Mouse (Mus musculus) kidney, embryonic 15.5 days (tissue): ENCODE measurements around the gene Dytn. TPM values are rescaled to one million over a fixed set of nuclear protein-coding genes. Genes with fewer than 3 reads are reported as not detected.

Experiments
- ATAC-seq: fragments of 200-750 bp; cut with Nextera tagmentation; replicated peaks from 2 replicates; pipeline ENCODE4 v1.8.0; 2017; ENCODE audit warnings: moderate TSS enrichment; ENCODE audit not compliant: low FRiP score
- H3K27ac ChIP-seq: fragments of 300-500 bp; sonication (generic); 2 replicates; pipeline ENCODE4 v1.5.1; 2015; ENCODE audit warnings: mild to moderate bottlenecking, inconsistent platforms
- H3K27me3 ChIP-seq: fragments of 300-500 bp; sonication (generic); 2 replicates; pipeline ENCODE4 v1.6.1; 2015; ENCODE audit warnings: inconsistent platforms
- H3K36me3 ChIP-seq: fragments of 300-500 bp; sonication (generic); 2 replicates; pipeline ENCODE4 v1.6.1; 2015; ENCODE audit warnings: inconsistent platforms
- H3K4me1 ChIP-seq: fragments of 300-500 bp; sonication (generic); 2 replicates; pipeline ENCODE4 v1.6.1; 2015; ENCODE audit warnings: inconsistent platforms
- H3K4me2 ChIP-seq: fragments of 300-500 bp; sonication (generic); 2 replicates; pipeline ENCODE4 v1.6.1; 2015; ENCODE audit warnings: moderate library complexity, mild to moderate bottlenecking, inconsistent platforms
- H3K4me3 ChIP-seq: fragments of 300-500 bp; sonication (generic); replicated peaks from 2 replicates; pipeline ENCODE4 v1.5.1; 2015; ENCODE audit warnings: mild to moderate bottlenecking, inconsistent platforms
- H3K9ac ChIP-seq: fragments of 300-500 bp; sonication (generic); 2 replicates; pipeline ENCODE4 v1.6.1; 2015; ENCODE audit warnings: mild to moderate bottlenecking, inconsistent platforms
- H3K9me3 ChIP-seq: fragments of 300-500 bp; sonication (generic); replicated peaks from 2 replicates; pipeline ENCODE4 v1.6.1; 2016; ENCODE audit warnings: inconsistent platforms
- WGBS: fragments of 180-500 bp; shearing (Covaris S2); methylation state at CpG from one replicate; pipeline ENCODE4 v1.1.7; 2015; ENCODE audit warnings: mixed read lengths; 5-methylcytosine and 5-hydroxymethylcytosine counted together
- polyA plus RNA-seq: library from polyadenylated mRNA; unstranded; fragments of >200 nt; fragmentation: Nextera tagmentation; extraction: Ambion mirVana; gene quantifications from 2 replicates; pipeline ENCODE4 v1.2.1, GENCODE M21; 2015

Dytn gene
- polyA plus RNA-seq = not detected in 2 replicates

- Histone ChIP-seq H3K27me3 (no peaks in the 10 kb centered on the region), H3K4me1 (no peaks in the 10 kb centered on the region), H3K9me3 (no peaks in the 10 kb centered on the region), H3K36me3 (no peaks in the 10 kb centered on the region), H3K9ac (no peak within 1 kb of the TSS), H3K4me3 (no peak within 1 kb of the TSS), H3K4me2 (no peak within 1 kb of the TSS), H3K27ac (no peak within 1 kb of the TSS)
- 85% methylated on average over 4 of the region's 4 CpGs for WGBS
- ATAC-seq = no peak
Measured at GRCm38 (mm10) chr1:63686827-63687226, at the start of gene Dytn. Gene Dytn (minus strand): TSS chr1:63686927.

DNA sequence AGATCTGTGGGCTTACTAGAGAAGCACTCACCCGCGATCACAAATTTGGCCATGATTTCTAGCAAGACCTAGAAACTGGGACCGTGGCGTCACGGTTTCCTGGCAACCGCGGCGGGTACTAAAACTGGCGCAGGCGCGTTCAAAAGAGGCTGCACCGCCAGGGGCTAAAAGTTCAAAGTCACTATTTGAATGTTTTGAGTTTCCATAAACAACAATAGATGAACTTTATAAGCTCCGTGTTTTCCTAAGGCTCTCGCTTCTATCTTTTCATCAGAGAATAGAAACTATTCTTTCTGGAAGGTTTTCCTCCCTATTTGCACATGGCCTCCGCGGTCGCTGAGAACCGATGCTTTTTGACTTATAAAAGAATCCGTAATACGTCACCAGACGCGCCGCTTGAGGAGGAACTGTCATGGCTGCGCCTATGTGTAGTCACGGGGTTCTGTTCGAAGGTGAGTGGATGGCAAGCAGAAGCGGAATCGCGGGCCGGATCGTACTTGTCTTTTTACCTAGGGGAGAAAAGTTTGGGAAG is 43.6 kb upstream of the Dytn start, which contains the start of the genes Mdh1b and Fastkd2:
Gene Mdh1b, minus strand, starts transcription at position 79 of the 532 bp plus-strand sequence.
Gene Fastkd2, plus strand, starts transcription at position 375 of the 532 bp plus-strand sequence.
- peaks cover 21% of the 10 kb centered on the region for H3K4me1 ChIP-seq
- H3K9me3 ChIP-seq = no peaks in the 10 kb centered on the region
- no peaks in the 10 kb centered on the region for H3K27me3 ChIP-seq
- peak within 1 kb of the TSS; percentile 66 for H3K4me2 ChIP-seq
- peak within 1 kb of the TSS; percentile 70 for H3K4me3 ChIP-seq
- H3K27ac ChIP-seq = 0 out of 2 replicates have a peak within 1 kb of the TSS, but pooled peaks have one; percentile 24
- peak within 1 kb of the TSS; percentile 63 for H3K9ac ChIP-seq
- peak; percentile 94 for ATAC-seq
- H3K36me3 ChIP-seq = no peaks in the 10 kb centered on the region
- 1% methylated on average over 31 of the region's 31 CpGs for WGBS

DNA sequence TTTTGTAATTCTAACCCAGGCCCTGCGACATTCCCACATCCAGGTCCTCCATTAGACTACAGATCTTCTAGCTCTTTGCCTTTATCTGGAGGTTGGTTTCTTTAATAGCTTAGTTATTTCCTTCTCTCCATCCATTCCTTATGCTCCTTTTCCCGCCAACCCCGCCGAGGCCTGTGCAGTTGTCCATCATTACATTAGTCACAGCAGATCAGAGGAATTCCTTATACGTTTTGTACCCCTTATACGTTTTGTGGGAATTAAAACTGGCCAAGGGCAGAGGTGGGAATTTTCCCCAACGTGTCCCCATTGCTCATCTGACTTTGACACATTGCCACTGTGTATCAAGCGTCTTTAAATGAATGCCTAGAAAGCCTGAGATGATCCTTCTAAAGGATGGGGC is 43.1 kb upstream of the Dytn start:
- Histone ChIP-seq H3K36me3 (no peaks in the 10 kb centered on the region), H3K4me3 (peak overlapping the region; percentile 70), H3K27me3 (no peaks in the 10 kb centered on the region; the same call in 1 of the 2 replicates), H3K9me3 (no peaks in the 10 kb centered on the region), H3K4me2 (peak overlapping the region; percentile 66), H3K4me1 (peaks cover 21% of the 10 kb centered on the region), H3K27ac (no peak overlapping the region), H3K9ac (peak overlapping the region; percentile 63)
- 0 out of 2 replicates have a peak, but pooled peaks have one; percentile 24 for ATAC-seq
- 48% methylated on average over 8 of the region's 8 CpGs for WGBS

- Histone ChIP-seq H3K9me3 (no peaks in the 10 kb centered on the region), H3K27ac (no peak overlapping the region), H3K36me3 (no peaks in the 10 kb centered on the region), H3K9ac (no peak overlapping the region), H3K4me3 (no peak overlapping the region), H3K4me2 (no peak overlapping the region), H3K4me1 (no peaks in the 10 kb centered on the region), H3K27me3 (no peaks in the 10 kb centered on the region; the same call in 1 of the 2 replicates)
- 85% methylated on average over 7 of the region's 7 CpGs for WGBS
- no peak for ATAC-seq
Measured at GRCm38 (mm10) chr1:63720161-63720560, 33.4 kb upstream of the Dytn start.

DNA sequence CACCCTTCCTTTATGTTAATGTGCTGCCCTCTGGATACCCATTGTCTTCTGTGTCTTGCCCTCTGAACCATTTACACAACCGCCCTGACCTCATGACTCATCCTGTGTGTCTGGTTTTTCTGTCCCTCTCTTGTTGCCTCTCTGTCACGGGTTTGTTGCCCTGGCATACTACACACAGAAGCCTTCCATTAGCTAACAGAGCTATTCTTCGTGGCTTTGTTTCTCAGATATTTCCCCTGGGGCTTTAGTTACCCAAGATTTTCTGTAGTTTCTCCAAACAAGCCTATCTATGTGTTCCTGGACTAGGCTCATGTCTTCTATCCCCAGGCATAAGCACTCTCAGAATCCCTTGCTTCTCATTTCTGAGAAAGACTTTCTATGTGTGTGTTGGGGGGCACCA is 22.1 kb upstream of the Dytn start:
- Histone ChIP-seq H3K9ac (no peak overlapping the region), H3K4me2 (no peak overlapping the region), H3K36me3 (no peaks in the 10 kb centered on the region), H3K27me3 (no peaks in the 10 kb centered on the region), H3K4me1 (0 out of 2 replicates have a peak, but pooled peaks cover 2% of the 10 kb centered on the region), H3K9me3 (0 out of 2 replicates have a peak, but pooled peaks cover 3% of the 10 kb centered on the region), H3K27ac (no peak overlapping the region), H3K4me3 (no peak overlapping the region)
- no peak for ATAC-seq
- 76% methylated on average over 3 of the region's 3 CpGs for WGBS

DNA sequence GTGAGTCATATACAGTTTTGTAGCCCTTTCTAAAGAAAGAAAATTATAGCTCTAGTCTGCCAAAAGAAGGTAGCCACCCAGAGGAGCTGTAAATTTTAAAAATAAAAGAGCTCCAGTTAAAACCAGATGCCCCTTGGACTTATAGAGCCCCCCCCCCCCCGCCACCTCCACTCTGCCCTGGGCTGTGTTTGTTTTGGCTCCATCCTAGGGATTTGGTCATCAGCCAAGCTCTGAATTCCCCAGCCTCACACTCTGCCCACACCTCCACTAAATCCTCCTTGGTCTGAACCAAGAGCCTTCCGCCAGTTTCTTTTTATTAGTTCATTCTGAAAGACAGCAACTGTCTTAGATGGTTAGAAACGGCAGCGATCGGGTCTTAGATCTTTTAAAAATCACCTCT is 19.0 kb upstream of the Dytn start:
- Histone ChIP-seq H3K27ac (no peak overlapping the region), H3K9me3 (0 out of 2 replicates have a peak, but pooled peaks cover 3% of the 10 kb centered on the region), H3K4me1 (0 out of 2 replicates have a peak, but pooled peaks cover 2% of the 10 kb centered on the region), H3K36me3 (no peaks in the 10 kb centered on the region), H3K4me2 (peak overlapping the region; percentile 33), H3K9ac (no peak overlapping the region), H3K4me3 (no peak overlapping the region), H3K27me3 (no peaks in the 10 kb centered on the region)
- 57% methylated on average over 5 of the region's 5 CpGs for WGBS
- no peak for ATAC-seq

DNA sequence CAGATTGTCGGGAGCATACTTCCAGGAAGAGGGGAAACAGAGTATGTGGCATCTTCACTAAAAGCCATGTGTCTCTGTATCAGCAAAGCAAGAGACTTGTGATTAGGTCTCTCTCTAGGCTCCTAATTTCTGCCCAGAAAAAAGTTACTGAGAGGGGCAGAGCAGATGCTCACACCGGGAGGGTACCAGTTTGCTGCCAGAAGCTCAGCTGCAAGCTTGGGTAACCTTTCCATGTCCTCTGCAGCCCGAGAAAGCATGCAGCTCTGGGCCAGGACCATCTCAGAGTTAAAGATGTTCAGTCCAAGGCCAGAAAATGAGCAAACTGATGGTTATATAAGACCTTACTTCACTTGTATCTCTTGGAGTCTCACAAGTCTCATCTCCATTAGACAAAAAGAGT is 10.1 kb upstream of the Dytn start:
- H3K27ac ChIP-seq = no peak overlapping the region
- no peak overlapping the region for H3K4me3 ChIP-seq
- no peaks in the 10 kb centered on the region for H3K9me3 ChIP-seq
- no peak overlapping the region for H3K4me2 ChIP-seq
- WGBS = 76% methylated on average over 3 of the region's 3 CpGs
- no peaks in the 10 kb centered on the region for H3K27me3 ChIP-seq
- H3K9ac ChIP-seq = no peak overlapping the region
- no peaks in the 10 kb centered on the region for H3K36me3 ChIP-seq
- no peaks in the 10 kb centered on the region for H3K4me1 ChIP-seq
- ATAC-seq = no peak

DNA sequence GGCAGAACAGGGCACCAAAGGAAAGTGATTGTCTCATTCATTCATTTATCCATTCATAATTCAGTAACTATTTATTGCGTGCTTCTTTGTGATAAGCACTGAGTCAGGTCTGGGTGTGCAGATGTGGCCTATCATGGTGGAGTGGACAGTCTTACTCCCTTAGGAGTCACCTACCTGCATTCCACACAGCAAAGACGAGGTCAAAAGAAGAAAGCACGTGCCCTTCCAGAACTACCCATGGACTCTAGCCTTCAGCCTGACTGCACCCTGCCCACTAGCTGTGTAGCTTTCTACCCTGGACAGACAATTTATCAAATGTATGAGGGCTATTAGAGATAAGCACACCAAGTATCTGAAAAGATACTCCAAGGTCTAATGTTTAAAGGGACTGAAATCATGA is 10.8 kb downstream of the Dytn start:
- Histone ChIP-seq H3K9ac (no peak overlapping the region), H3K4me1 (no peaks in the 10 kb centered on the region), H3K4me3 (no peak overlapping the region), H3K27ac (no peak overlapping the region), H3K9me3 (no peaks in the 10 kb centered on the region), H3K27me3 (no peaks in the 10 kb centered on the region), H3K36me3 (no peaks in the 10 kb centered on the region), H3K4me2 (no peak overlapping the region)
- no peak for ATAC-seq
- WGBS = 86% methylated on average over 3 of the region's 3 CpGs

GRCm38 (mm10) chr1:63668852-63669160 is 17.9 kb downstream of the Dytn start:
- no peak overlapping the region for H3K4me3 ChIP-seq
- H3K27ac ChIP-seq = no peak overlapping the region
- H3K4me1 ChIP-seq = no peaks in the 10 kb centered on the region
- peak overlapping the region; percentile 19; the same call in 1 of the 2 replicates for H3K4me2 ChIP-seq
- no peak overlapping the region for H3K9ac ChIP-seq
- H3K27me3 ChIP-seq = peaks cover 13% of the 10 kb centered on the region; the same call in 1 of the 2 replicates
- no peaks in the 10 kb centered on the region for H3K36me3 ChIP-seq
- ATAC-seq = 0 out of 2 replicates have a peak, but pooled peaks have one; percentile 54
- H3K9me3 ChIP-seq = no peaks in the 10 kb centered on the region
- 5% methylated on average over 3 of the region's 3 CpGs for WGBS

DNA sequence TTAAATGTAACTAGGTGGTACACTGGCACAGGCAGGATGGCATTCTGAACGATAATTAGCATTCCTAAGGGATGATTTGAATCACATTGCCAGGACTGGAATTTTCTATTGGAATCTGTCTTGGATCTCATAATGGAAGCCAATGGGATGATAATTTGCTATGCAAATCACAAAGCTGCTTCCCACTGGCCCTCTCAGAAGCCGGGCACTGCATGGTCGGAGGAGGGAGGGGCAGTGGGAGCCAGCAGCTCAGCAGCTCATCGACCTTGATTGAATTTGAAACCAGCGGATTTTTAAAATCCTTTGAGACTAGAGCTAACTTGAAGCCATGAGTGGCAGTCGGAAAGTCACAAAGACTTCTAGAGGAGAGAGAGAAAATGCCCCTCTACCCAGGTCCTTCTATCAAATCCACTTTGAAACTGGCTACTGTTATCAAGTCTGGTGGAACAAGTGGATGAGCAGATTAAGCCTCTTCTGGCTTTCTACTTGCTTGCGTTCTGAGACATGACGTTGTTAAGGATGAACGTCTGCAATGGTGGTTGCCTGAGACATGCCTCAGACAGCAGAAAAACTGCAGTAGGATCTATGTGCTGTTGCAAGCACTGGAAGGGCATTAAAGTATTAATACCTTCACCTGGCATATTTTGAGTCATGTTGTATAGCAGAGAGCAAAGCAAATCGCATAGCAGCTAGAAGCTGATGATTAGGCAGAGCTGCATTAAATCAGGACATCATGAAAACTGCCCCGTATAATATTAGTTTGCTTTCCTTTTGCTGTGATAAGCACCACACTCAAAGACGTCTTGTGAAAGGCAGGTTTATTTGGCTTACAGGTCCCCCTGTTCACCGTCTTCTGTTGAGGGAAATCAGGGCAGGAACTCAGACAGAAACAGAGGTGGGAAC is 18.5 kb downstream of the Dytn start:
- Histone ChIP-seq H3K4me2 (peak overlapping the region; percentile 19; the same call in 1 of the 2 replicates), H3K4me1 (no peaks in the 10 kb centered on the region), H3K27ac (no peak overlapping the region), H3K4me3 (no peak overlapping the region), H3K27me3 (peaks cover 13% of the 10 kb centered on the region; the same call in 1 of the 2 replicates), H3K9ac (no peak overlapping the region), H3K9me3 (no peaks in the 10 kb centered on the region), H3K36me3 (no peaks in the 10 kb centered on the region)
- WGBS = 29% methylated on average over 13 of the region's 13 CpGs
- ATAC-seq = no peak

- no peaks in the 10 kb centered on the region for H3K36me3 ChIP-seq
- ATAC-seq = no peak
- 33% methylated on average over 9 of the region's 9 CpGs for WGBS
- H3K4me1 ChIP-seq = no peaks in the 10 kb centered on the region
- peaks cover 13% of the 10 kb centered on the region; the same call in 1 of the 2 replicates for H3K27me3 ChIP-seq
- no peak overlapping the region for H3K9ac ChIP-seq
- no peak overlapping the region for H3K27ac ChIP-seq
- no peak overlapping the region for H3K4me2 ChIP-seq
- H3K9me3 ChIP-seq = no peaks in the 10 kb centered on the region
- no peak overlapping the region for H3K4me3 ChIP-seq
Measured at GRCm38 (mm10) chr1:63667201-63667948, 19.4 kb downstream of the Dytn start.
